Mouse (Mus musculus) hindbrain, embryonic 12.5 days (tissue): ENCODE results near the gene Gna14. TPM values are rescaled to one million over a fixed set of nuclear protein-coding genes. Genes with fewer than 3 reads are reported as not detected.

Source experiments
- ATAC-seq: fragments of 200-750 bp; cut with Nextera tagmentation; 2 replicates; pipeline ENCODE4 v1.8.0; 2017; ENCODE audit warnings: moderate TSS enrichment; ENCODE audit not compliant: low FRiP score
- H3K27ac ChIP-seq: fragments of 300-500 bp; sonication (generic); 2 replicates; pipeline ENCODE4 v1.5.1; 2016; ENCODE audit warnings: mild to moderate bottlenecking
- H3K27me3 ChIP-seq: fragments of 300-500 bp; sonication (generic); 2 replicates; pipeline ENCODE4 v1.6.1; 2016; ENCODE audit warnings: mild to moderate bottlenecking
- H3K36me3 ChIP-seq: fragments of 300-500 bp; sonication (generic); 2 replicates; pipeline ENCODE4 v1.6.1; 2016; ENCODE audit warnings: mild to moderate bottlenecking
- H3K4me1 ChIP-seq: fragments of 300-500 bp; sonication (generic); 2 replicates; pipeline ENCODE4 v1.6.1; 2016
- H3K4me2 ChIP-seq: fragments of 300-500 bp; sonication (generic); replicated peaks from 2 replicates; pipeline ENCODE4 v1.6.1; 2016; ENCODE audit warnings: mild to moderate bottlenecking
- H3K4me3 ChIP-seq: fragments of 300-500 bp; sonication (generic); 2 replicates; pipeline ENCODE4 v1.5.1; 2016; ENCODE audit warnings: mild to moderate bottlenecking
- H3K9ac ChIP-seq: fragments of 300-500 bp; sonication (generic); 2 replicates; pipeline ENCODE4 v1.6.1; 2016; ENCODE audit warnings: mild to moderate bottlenecking, moderate library complexity
- H3K9me3 ChIP-seq: fragments of 300-500 bp; sonication (generic); replicated peaks from 2 replicates; pipeline ENCODE4 v1.6.1; 2016; ENCODE audit warnings: mild to moderate bottlenecking
- WGBS: fragments of 180-500 bp; shearing (Covaris S2); methylation state at CpG from one replicate; pipeline ENCODE4 v1.1.7; 2016; 5-methylcytosine and 5-hydroxymethylcytosine counted together
- polyA plus RNA-seq: library from polyadenylated mRNA; unstranded; fragments of >200 nt; fragmentation: Nextera tagmentation; extraction: Ambion mirVana; gene quantifications from 2 replicates; pipeline ENCODE4 v1.2.1, GENCODE M21; 2016

The Gna14 gene
- polyA plus RNA-seq, 1 experiment from 2014 or later: 0.80 TPM

GRCm38 (mm10) chr19:16460292-16460691, 24.7 kb downstream of the Gna14 start:
- no peak overlapping the region for H3K4me3 ChIP-seq
- WGBS: 54% methylated on average over 6 of the region's 6 CpGs
- no peaks in the 10 kb centered on the region for H3K4me1 ChIP-seq
- ATAC-seq: no peak
- no peaks in the 10 kb centered on the region for H3K9me3 ChIP-seq
- no peak overlapping the region for H3K4me2 ChIP-seq
- H3K27ac ChIP-seq: no peak overlapping the region
- no peak overlapping the region for H3K9ac ChIP-seq
- no peaks in the 10 kb centered on the region for H3K27me3 ChIP-seq
- no peaks in the 10 kb centered on the region for H3K36me3 ChIP-seq

DNA sequence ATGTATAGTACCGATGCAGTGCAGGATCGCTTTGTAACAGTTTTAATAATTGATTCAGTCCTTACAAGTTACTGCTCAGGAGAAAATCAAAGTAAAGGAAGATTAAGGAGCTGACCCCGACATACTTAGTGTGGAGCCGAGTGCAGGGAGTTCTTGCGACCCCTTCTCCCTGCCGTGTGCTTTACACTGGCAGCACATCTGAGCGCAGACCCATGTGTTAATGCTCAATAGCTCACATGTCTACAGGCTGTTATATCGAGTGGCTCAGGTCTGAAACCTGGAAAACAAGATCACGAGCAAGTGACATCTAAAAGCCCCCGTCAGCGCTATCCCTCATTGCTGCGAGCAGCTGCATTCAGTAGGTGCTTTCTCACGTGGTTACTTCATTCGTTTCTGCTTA, 25.3 kb downstream of the Gna14 start:
- Histone ChIP-seq H3K27me3 (no peaks in the 10 kb centered on the region), H3K4me3 (no peak overlapping the region), H3K9me3 (no peaks in the 10 kb centered on the region), H3K36me3 (no peaks in the 10 kb centered on the region), H3K9ac (no peak overlapping the region), H3K4me1 (no peaks in the 10 kb centered on the region), H3K27ac (no peak overlapping the region), H3K4me2 (no peak overlapping the region)
- 90% methylated on average over 14 of the region's 14 CpGs for WGBS
- no peak for ATAC-seq

DNA sequence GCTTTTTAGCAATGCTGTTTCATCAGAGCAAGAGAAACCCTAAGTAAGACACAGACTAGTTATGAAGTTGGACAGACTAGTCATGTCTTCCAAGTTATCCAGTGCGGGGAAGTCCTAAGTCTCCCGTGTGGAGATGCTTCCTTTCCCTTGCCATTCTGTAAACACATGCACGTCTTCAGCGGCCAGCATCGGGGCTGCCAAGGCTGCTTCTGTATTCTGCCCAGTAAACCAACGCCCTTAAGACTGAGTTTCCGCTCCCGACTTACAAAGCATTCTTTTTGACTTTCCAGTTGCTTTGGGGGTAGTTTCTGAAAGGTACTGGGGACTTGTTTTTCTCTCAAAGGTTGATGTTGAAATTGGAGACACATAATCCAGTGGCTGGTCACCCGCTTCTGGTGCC, 26.9 kb downstream of the Gna14 start:
- Histone ChIP-seq H3K36me3 (no peaks in the 10 kb centered on the region), H3K9ac (no peak overlapping the region), H3K27ac (no peak overlapping the region), H3K9me3 (no peaks in the 10 kb centered on the region), H3K27me3 (no peaks in the 10 kb centered on the region), H3K4me2 (no peak overlapping the region), H3K4me3 (no peak overlapping the region), H3K4me1 (no peaks in the 10 kb centered on the region)
- no peak for ATAC-seq
- WGBS: 70% methylated on average over 9 of the region's 9 CpGs

GRCm38 (mm10) chr19:16464730-16465129, 29.2 kb downstream of the Gna14 start:
- Histone ChIP-seq H3K36me3 (no peaks in the 10 kb centered on the region), H3K4me2 (no peak overlapping the region), H3K9me3 (no peaks in the 10 kb centered on the region), H3K27ac (no peak overlapping the region), H3K9ac (no peak overlapping the region), H3K4me1 (no peaks in the 10 kb centered on the region), H3K4me3 (no peak overlapping the region), H3K27me3 (no peaks in the 10 kb centered on the region)
- WGBS: 71% methylated on average over 4 of the region's 4 CpGs
- no peak for ATAC-seq

DNA sequence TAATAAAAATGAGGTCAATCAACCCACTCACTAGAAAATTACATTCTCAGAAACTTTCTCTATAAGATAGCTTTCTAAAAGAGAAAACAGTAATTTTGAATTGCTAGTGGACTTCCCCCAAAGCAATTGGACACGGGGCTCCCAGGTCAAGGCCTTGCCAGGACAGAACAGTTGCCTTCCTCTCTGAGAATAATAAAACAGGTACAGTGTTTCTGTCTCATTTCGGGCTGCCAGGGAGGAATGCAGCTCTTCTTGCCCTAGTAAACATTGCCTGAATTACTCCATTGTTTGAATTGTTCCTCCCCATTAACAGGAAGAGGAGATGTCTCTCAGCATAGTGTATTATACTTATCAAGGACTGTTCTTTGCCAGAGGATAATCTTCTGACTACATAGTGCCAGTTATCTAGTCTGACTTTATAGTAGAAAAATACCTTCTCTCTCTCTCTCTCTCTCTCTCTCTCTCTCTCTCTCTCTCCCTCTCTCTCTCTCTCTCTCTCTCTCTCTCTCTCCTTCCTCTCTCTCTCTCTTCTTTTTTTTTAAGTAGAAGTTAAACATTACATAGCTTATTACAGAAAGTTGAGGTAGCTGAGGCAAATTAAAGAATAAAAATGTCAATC, 33.3 kb downstream of the Gna14 start:
- no peak overlapping the region for H3K27ac ChIP-seq
- no peak for ATAC-seq

DNA sequence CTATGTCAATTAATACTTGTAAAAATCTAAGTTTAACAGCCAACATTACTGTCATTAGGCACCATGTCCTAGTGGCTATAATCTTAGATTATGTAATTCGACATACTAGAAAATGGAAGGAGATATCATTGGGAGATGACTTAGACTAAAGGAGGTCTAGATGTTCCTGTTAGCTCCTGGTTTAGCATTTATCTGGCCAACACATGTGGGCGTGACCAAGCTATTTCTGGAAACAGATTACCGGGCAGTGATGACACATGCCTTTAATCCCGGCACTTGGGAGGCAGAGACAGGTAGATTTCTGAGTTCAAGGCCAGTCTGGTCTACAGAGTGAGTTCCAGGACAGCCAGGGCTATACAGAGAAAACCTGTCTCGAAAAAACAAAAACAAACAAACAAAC, 37.1 kb downstream of the Gna14 start:
- WGBS: 85% methylated on average over 5 of the region's 5 CpGs
- Histone ChIP-seq H3K9ac (no peak overlapping the region), H3K4me2 (no peak overlapping the region), H3K36me3 (no peaks in the 10 kb centered on the region), H3K4me1 (0 out of 2 replicates have a peak, but pooled peaks cover 2% of the 10 kb centered on the region), H3K27ac (no peak overlapping the region), H3K4me3 (no peak overlapping the region), H3K27me3 (no peaks in the 10 kb centered on the region), H3K9me3 (0 out of 2 replicates have a peak, but pooled peaks cover 5% of the 10 kb centered on the region)
- no peak for ATAC-seq

More for the DNA sequence above, 33.3 kb downstream of the Gna14 start:
- no peak overlapping the region for H3K9ac ChIP-seq
- 60% methylated on average over 2 of the region's 2 CpGs for WGBS
- H3K4me3 ChIP-seq: no peak overlapping the region
- H3K4me1 ChIP-seq: no peaks in the 10 kb centered on the region
- H3K9me3 ChIP-seq: 0 out of 2 replicates have a peak, but pooled peaks cover 5% of the 10 kb centered on the region
- H3K27me3 ChIP-seq: no peaks in the 10 kb centered on the region
- H3K36me3 ChIP-seq: no peaks in the 10 kb centered on the region
- no peak overlapping the region for H3K4me2 ChIP-seq

- ATAC-seq: no peak
- Histone ChIP-seq H3K36me3 (no peaks in the 10 kb centered on the region), H3K4me1 (0 out of 2 replicates have a peak, but pooled peaks cover 2% of the 10 kb centered on the region), H3K27ac (no peak overlapping the region), H3K9ac (no peak overlapping the region), H3K9me3 (0 out of 2 replicates have a peak, but pooled peaks cover 5% of the 10 kb centered on the region), H3K4me2 (no peak overlapping the region), H3K27me3 (no peaks in the 10 kb centered on the region), H3K4me3 (no peak overlapping the region)
- 84% methylated on average over 12 of the region's 12 CpGs for WGBS
These were observed 41.9 kb downstream of the Gna14 start for GRCm38 (mm10) chr19:16477314-16477946.

DNA sequence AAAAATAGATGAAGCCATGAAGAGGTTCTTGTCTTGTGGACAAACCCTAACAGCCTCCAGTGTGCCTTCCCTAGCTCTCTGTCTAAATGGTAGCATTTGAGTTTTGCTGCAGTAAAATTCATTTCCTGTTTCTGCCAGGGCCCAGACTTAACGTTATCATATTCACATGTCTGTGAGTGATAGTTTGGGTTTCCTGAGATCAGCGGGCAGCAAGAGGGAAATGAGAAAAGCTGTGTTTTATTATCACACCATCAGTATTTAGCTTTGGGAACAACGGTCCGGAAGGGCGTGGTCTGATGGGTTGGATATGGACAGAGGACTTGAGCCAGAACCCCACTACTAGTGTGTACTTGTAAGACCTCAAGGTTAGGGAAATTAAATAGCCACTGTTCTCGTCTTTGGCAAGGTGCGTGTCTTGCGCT, 42.6 kb downstream of the Gna14 start:
- H3K4me1 ChIP-seq: 0 out of 2 replicates have a peak, but pooled peaks cover 2% of the 10 kb centered on the region
- no peak overlapping the region for H3K4me3 ChIP-seq
- no peak overlapping the region for H3K27ac ChIP-seq
- no peak for ATAC-seq
- no peak overlapping the region for H3K9ac ChIP-seq
- no peaks in the 10 kb centered on the region for H3K27me3 ChIP-seq
- no peak overlapping the region for H3K4me2 ChIP-seq
- H3K9me3 ChIP-seq: 0 out of 2 replicates have a peak, but pooled peaks cover 5% of the 10 kb centered on the region
- no peaks in the 10 kb centered on the region for H3K36me3 ChIP-seq
- WGBS: 80% methylated on average over 8 of the region's 8 CpGs

- Histone ChIP-seq H3K36me3 (no peaks in the 10 kb centered on the region), H3K9ac (no peak overlapping the region), H3K9me3 (no peaks in the 10 kb centered on the region), H3K4me2 (no peak overlapping the region), H3K27me3 (no peaks in the 10 kb centered on the region), H3K4me3 (no peak overlapping the region), H3K4me1 (0 out of 2 replicates have a peak, but pooled peaks cover 2% of the 10 kb centered on the region), H3K27ac (no peak overlapping the region)
- 90% methylated on average over 3 of the region's 3 CpGs for WGBS
- no peak for ATAC-seq
These were observed 46.5 kb downstream of the Gna14 start for GRCm38 (mm10) chr19:16482047-16482446.

DNA sequence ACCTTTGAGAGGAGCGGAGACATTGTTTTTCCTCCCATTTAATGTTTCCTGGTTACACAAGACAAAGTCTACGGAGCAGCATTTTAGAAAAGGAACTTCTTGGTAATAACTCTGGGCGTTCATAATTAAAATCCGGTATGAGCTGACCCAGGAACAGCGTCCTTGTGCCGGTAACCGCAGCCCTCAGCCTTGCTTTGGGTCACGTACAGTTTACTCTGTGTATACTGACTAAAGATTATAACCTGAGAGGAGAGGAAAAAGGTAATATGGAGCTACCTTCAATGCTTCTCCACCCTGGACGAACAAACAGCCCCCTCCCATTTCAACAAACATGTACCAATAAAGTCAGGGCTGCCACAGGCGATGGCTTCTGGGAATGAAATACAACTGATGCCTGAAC, 48.7 kb downstream of the Gna14 start:
- no peak for ATAC-seq
- no peaks in the 10 kb centered on the region for H3K4me1 ChIP-seq
- no peak overlapping the region for H3K27ac ChIP-seq
- no peak overlapping the region for H3K4me2 ChIP-seq
- no peaks in the 10 kb centered on the region for H3K27me3 ChIP-seq
- no peaks in the 10 kb centered on the region for H3K36me3 ChIP-seq
- 89% methylated on average over 10 of the region's 10 CpGs for WGBS
- H3K9ac ChIP-seq: no peak overlapping the region
- no peak overlapping the region for H3K4me3 ChIP-seq
- H3K9me3 ChIP-seq: no peaks in the 10 kb centered on the region

DNA sequence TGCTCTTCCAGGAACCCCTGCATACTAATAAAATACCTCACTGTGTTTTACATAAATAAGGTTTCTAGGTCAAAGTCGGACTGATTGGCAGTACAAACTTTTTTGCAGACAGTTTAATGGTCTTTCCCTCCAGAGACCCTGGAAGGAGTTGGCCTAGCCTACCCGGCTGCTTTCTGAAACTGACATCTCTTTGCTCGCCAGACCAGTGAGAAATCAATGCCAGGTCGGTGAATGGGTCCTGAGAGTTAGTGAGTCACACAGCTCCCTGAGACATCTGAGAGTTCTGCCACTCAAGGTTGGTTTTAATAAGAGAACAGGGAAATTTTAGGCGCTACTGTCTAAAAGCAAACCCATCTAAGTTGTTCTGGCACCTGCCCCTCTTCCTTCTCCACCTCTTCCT, 49.1 kb downstream of the Gna14 start:
- H3K4me1 ChIP-seq: no peaks in the 10 kb centered on the region
- H3K36me3 ChIP-seq: no peaks in the 10 kb centered on the region
- H3K9ac ChIP-seq: no peak overlapping the region
- no peaks in the 10 kb centered on the region for H3K9me3 ChIP-seq
- H3K27ac ChIP-seq: no peak overlapping the region
- no peak overlapping the region for H3K4me2 ChIP-seq
- no peak overlapping the region for H3K4me3 ChIP-seq
- ATAC-seq: no peak
- H3K27me3 ChIP-seq: no peaks in the 10 kb centered on the region
- WGBS: 64% methylated on average over 5 of the region's 5 CpGs

- Histone ChIP-seq H3K27me3 (no peaks in the 10 kb centered on the region), H3K4me3 (no peak overlapping the region), H3K27ac (no peak overlapping the region), H3K36me3 (no peaks in the 10 kb centered on the region), H3K9ac (no peak overlapping the region), H3K9me3 (no peaks in the 10 kb centered on the region), H3K4me1 (0 out of 2 replicates have a peak, but pooled peaks cover 5% of the 10 kb centered on the region), H3K4me2 (no peak overlapping the region)
- no peak for ATAC-seq
- WGBS: 77% methylated on average over 12 of the region's 12 CpGs
These were observed 55.2 kb downstream of the Gna14 start for GRCm38 (mm10) chr19:16490756-16491155.

- Histone ChIP-seq H3K4me2 (no peak overlapping the region), H3K9me3 (no peaks in the 10 kb centered on the region), H3K4me1 (0 out of 2 replicates have a peak, but pooled peaks cover 5% of the 10 kb centered on the region), H3K27me3 (no peaks in the 10 kb centered on the region), H3K36me3 (no peaks in the 10 kb centered on the region), H3K27ac (no peak overlapping the region), H3K4me3 (no peak overlapping the region), H3K9ac (no peak overlapping the region)
- ATAC-seq: no peak
- WGBS: 17% methylated on average over 7 of the region's 7 CpGs
These were observed 55.9 kb downstream of the Gna14 start for GRCm38 (mm10) chr19:16491497-16491896.
